Mouse (Mus musculus) cerebellum, adult 2 months (tissue): ENCODE results near the gene Olfr103. TPM values are rescaled to one million over a fixed set of nuclear protein-coding genes. Genes with fewer than 3 reads are reported as not detected.

Experiments used
- DNase-seq, 2 experiments: peaks; one replicate each; pipeline ENCODE4 v3.0.0; 2021
- H3K27ac ChIP-seq: fragments of 200-500 bp; 2 replicates; pipeline ENCODE4 v1.5.1; 2012; ENCODE audit warnings: low read length, control low read depth, inconsistent platforms; ENCODE audit not compliant: insufficient read depth
- H3K27me3 ChIP-seq: fragments of 200-500 bp; 2 replicates; pipeline ENCODE4 v1.6.1; 2012; ENCODE audit warnings: inconsistent platforms, mild to moderate bottlenecking, low read length, moderate library complexity; ENCODE audit not compliant: control insufficient read depth, insufficient read depth
- H3K4me1 ChIP-seq: fragments of 200-500 bp; 2 replicates; pipeline ENCODE4 v1.6.1; 2011; ENCODE audit warnings: low read length; ENCODE audit not compliant: control insufficient read depth, insufficient read depth
- H3K4me3 ChIP-seq: fragments of 200-500 bp; replicated peaks from 2 replicates; pipeline ENCODE3; 2011; ENCODE audit warnings: mild to moderate bottlenecking, low read depth, low read length, control low read depth; ENCODE audit not compliant: insufficient read depth
- CTCF ChIP-seq: fragments of 200-500 bp; IDR thresholded peaks from 2 replicates; pipeline ENCODE4 v1.5.1; 2011; ENCODE audit warnings: low read depth, mild to moderate bottlenecking, control low read depth, low read length, moderate library complexity, borderline replicate concordance; ENCODE audit not compliant: insufficient read depth
- POLR2A ChIP-seq: fragments of 200-500 bp; IDR thresholded peaks from 2 replicates; pipeline ENCODE4 v1.6.1; 2011; ENCODE audit warnings: low read length, control low read depth, borderline replicate concordance; ENCODE audit not compliant: insufficient read depth
- WGBS: fragments of 180-500 bp; shearing (Covaris S2); methylation state at CpG from one replicate; pipeline ENCODE4 v1.1.7; 2018; 5-methylcytosine and 5-hydroxymethylcytosine counted together
- polyA plus RNA-seq: library from polyadenylated mRNA; depleted of rRNA; stranded (reverse); fragments of >200 nt; gene quantifications from 2 replicates; pipeline ENCODE4 v1.2.3, GENCODE M21; 2012; rRNA removed

Olfr103 gene
- polyA plus RNA-seq = not detected in 2 replicates

DNA sequence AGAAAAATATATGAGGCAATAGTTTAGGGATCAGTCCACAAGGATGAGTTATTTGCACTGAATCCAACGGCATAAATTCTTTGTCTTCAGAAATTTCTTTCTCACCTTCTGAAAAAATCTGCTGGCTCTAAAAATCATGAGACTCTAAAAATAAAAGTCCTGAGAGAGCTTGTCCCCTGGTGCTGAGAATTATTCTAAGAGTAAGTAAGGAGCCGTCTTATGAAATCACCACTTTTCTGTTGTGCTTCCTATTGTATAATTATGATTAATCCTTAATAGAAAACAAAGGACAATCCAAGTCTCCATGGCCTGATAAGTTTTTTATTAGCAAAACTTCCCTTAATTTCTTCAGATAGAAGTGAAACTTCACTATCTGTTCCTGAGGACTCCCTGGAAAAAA is at the start of gene Olfr103:
Gene Olfr103, minus strand, starts transcription at position 101 of the 400 bp plus-strand sequence.
- no peaks in the 10 kb centered on the region for H3K27me3 ChIP-seq
- no peak within 1 kb of the TSS for H3K4me3 ChIP-seq
- H3K4me1 ChIP-seq = no peaks in the 10 kb centered on the region
- WGBS = 89% methylated on average over 2 of the region's 2 CpGs
- TF ChIP-seq CTCF (no peak), POLR2A (no peak)
- no peak for DNase-seq
- no peak within 1 kb of the TSS for H3K27ac ChIP-seq

DNA sequence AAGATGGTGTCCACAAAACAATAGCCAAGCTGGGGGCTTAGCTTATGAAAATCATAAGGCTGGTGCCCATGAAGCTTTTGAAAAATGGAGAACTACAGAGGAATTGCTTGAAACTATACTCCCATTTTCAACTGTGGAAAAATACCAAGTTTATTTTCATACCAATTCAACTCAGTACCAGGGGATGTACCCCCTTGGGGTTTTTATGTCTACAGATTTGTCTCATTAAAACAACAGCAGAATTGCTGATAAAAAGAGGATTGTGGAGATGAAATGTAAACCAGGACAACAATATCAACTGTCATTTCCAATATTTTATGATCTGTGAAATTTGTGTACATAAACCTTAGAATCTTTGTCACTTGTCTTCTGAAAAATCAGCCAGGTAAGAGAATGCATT is 39.2 kb upstream of the Olfr103 start, which contains the start of gene Olfr105-ps:
Gene Olfr105-ps, plus strand, starts transcription at position 301 of the 400 bp plus-strand sequence.
- Histone ChIP-seq H3K4me3 (no peak within 1 kb of the TSS), H3K27ac (no peak within 1 kb of the TSS), H3K4me1 (no peaks in the 10 kb centered on the region), H3K27me3 (no peaks in the 10 kb centered on the region)
- TF ChIP-seq POLR2A (no peak), CTCF (no peak)
- DNase-seq = no peak

DNA sequence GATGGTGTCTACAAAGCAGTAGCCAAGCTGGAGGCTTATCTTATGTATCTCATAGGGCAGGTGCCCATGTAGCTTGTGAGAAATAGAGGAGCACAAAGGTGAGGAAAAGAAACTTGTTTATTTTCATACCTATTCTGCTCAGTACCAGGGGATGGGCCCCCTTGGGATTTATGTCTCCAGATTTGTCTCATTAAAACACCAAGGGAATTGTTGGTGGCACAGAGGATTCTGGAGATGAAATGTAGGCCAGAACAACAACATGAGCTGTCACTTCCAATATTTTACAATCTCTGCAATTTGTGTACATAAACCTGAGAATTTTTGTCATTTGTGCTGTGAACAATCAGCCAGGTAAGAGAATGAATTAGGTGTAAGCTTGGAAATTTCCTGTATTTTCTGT is 19.8 kb upstream of the Olfr103 start, which contains the start of gene Olfr104-ps:
Gene Olfr104-ps, plus strand, starts transcription at position 301 of the 400 bp plus-strand sequence.
- Histone ChIP-seq H3K27me3 (no peaks in the 10 kb centered on the region), H3K27ac (no peak within 1 kb of the TSS), H3K4me1 (no peaks in the 10 kb centered on the region), H3K4me3 (no peak within 1 kb of the TSS)
- TF ChIP-seq POLR2A = no peak
- no peak for TF ChIP-seq CTCF
- DNase-seq = no peak

DNA sequence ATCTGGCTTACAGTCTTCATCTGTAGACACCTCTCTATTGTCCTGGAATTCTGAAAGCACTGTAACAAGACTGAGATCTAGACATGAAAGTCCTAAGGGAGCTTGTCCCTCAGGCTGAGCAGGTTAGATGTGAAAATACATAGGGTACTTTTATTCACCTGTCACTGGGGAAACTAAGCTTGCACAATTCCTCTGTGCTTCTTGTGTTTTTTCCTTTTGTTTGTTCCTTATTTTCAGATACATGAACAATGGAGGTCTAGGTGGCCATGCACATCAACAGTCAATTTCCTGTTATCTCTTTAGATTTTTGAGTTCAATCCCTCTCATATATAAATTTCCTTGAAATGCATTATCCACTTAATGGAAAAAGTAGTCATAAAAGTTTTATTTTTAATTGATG is 22.5 kb downstream of the Olfr103 start, which contains the start of gene Olfr102:
Gene Olfr102, minus strand, starts transcription at position 101 of the 400 bp plus-strand sequence.
- Histone ChIP-seq H3K27ac (no peak within 1 kb of the TSS), H3K27me3 (no peaks in the 10 kb centered on the region), H3K4me3 (no peak within 1 kb of the TSS), H3K4me1 (no peaks in the 10 kb centered on the region)
- TF ChIP-seq CTCF (no peak), POLR2A (no peak)
- DNase-seq = no peak

DNA sequence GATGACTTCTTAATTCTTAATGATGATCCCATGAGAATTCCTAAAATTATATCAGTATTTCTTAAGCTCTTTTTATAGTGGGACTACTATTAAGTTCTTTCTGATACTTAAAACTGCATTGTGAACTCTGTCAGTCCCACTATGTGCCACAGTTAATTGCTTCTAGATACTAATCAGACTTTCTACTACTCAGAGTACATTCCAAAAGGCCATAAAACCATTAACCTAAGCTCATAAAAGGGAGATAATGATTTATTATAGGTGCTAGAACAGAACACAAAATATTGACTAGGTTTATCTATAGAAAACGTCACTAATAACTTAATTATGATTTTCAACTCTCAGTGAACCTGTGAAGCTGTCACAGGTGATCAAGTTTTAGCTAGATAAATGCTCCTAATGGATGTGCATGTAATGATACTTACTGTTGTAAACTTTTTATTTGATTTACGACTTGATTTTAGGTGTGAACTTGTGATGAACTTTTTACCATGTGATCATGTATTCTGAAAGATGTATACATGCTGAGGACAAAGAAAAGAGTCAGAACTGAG is 29.3 kb downstream of the Olfr103 start:
- Histone ChIP-seq H3K4me3 (no peak overlapping the region), H3K27ac (no peak overlapping the region), H3K27me3 (no peaks in the 10 kb centered on the region), H3K4me1 (no peaks in the 10 kb centered on the region)
- TF ChIP-seq POLR2A = no peak
- no peak for TF ChIP-seq CTCF
- WGBS = 53% methylated on average over 2 of the region's 2 CpGs
- no peak for DNase-seq

DNA sequence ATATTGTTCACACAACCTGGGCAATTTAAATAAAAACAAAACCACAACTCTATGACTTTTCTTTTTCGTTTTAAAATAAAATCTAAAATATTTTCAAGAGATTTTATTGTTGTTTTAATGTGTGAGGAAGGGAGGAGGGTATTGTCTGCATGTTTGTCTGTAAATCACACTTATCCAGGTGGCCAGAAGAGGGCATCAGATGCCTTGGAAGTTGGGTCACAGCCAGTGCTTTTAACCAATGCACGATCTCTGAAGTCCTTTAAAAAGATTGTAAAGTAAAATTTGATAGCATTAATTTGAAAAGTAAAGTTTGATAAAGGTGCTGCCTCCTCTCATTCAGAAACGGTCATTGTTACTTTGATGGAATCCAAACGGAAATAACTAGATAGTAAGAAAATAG is 31.0 kb downstream of the Olfr103 start:
- Histone ChIP-seq H3K4me3 (no peak overlapping the region), H3K4me1 (no peaks in the 10 kb centered on the region), H3K27ac (no peak overlapping the region), H3K27me3 (no peaks in the 10 kb centered on the region)
- TF ChIP-seq CTCF = no peak
- TF ChIP-seq POLR2A = no peak
- WGBS = 42% methylated on average over 4 of the region's 4 CpGs
- DNase-seq = no peak

DNA sequence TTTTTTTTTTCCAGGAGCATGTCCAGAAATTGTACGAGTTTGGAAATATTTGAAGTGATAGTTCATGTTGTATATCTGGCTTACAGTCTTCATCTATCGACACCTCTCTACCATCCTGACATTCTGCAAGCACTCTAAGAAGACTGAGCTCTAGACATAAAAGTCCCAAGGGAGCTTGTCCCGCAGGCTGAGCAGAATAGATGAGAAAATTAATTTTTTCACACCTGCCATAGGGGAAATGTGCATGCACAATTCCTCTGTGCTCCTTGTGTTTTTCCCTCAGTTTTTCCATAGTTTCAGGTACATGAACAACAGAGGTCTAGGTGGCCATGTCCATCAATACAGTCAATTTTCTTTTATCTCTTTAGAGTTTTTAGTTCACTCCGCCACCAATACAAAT is 35.3 kb downstream of the Olfr103 start, which contains the start of gene Olfr101:
Gene Olfr101, minus strand, starts transcription at position 101 of the 400 bp plus-strand sequence.
- 74% methylated on average over 4 of the region's 4 CpGs for WGBS
- no peaks in the 10 kb centered on the region for H3K27me3 ChIP-seq
- no peak within 1 kb of the TSS for H3K27ac ChIP-seq

More for the DNA sequence above, 35.3 kb downstream of the Olfr103 start, which contains the start of gene Olfr101:
- Histone ChIP-seq H3K4me3 (no peak within 1 kb of the TSS), H3K4me1 (no peaks in the 10 kb centered on the region)
- TF ChIP-seq POLR2A (no peak), CTCF (no peak)
- DNase-seq = no peak

Other genes starting within 250 kb of the Olfr103 start
- not detected in 2 replicates for gene Olfr91, start 241.4 kb downstream of the Olfr103 start, polyA plus RNA-seq
- not detected in 2 replicates for gene Olfr92, start 219.6 kb downstream of the Olfr103 start, polyA plus RNA-seq
- gene Olfr93, start 178.2 kb downstream of the Olfr103 start, polyA plus RNA-seq = not detected in 2 replicates
- not detected in 2 replicates for gene Ubd, start 145.8 kb downstream of the Olfr103 start, polyA plus RNA-seq
- gene Olfr94, start 138.7 kb downstream of the Olfr103 start, polyA plus RNA-seq = not detected in 2 replicates
- gene Olfr95, start 126.6 kb downstream of the Olfr103 start, polyA plus RNA-seq = 0.03 TPM in 1 of 2 replicates, not detected in the other
- not detected in 2 replicates for gene Olfr96, start 119.6 kb downstream of the Olfr103 start, polyA plus RNA-seq
- gene Olfr97, start 102.4 kb downstream of the Olfr103 start, polyA plus RNA-seq = not detected in 2 replicates
- gene Olfr98, start 75.9 kb downstream of the Olfr103 start, polyA plus RNA-seq = not detected in 2 replicates
- 2.9 and 3.0 TPM in 2 replicates for gene H2-M3, start 69.5 kb downstream of the Olfr103 start, polyA plus RNA-seq
- not detected in 2 replicates for gene Olfr99, start 56.2 kb downstream of the Olfr103 start, polyA plus RNA-seq
- not detected in 2 replicates for gene Olfr101, start 35.4 kb downstream of the Olfr103 start, polyA plus RNA-seq
- gene Olfr102, start 22.6 kb downstream of the Olfr103 start, polyA plus RNA-seq = not detected in 2 replicates
- gene Olfr104-ps, start 19.9 kb upstream of the Olfr103 start, polyA plus RNA-seq = not detected in 2 replicates
- gene Olfr105-ps, start 39.3 kb upstream of the Olfr103 start, polyA plus RNA-seq = not detected in 2 replicates
- not detected in 2 replicates for gene Olfr106-ps, start 50.7 kb upstream of the Olfr103 start, polyA plus RNA-seq
- gene Olfr107, start 59.5 kb upstream of the Olfr103 start, polyA plus RNA-seq = not detected in 2 replicates
- not detected in 2 replicates for gene Olfr108, start 105.8 kb upstream of the Olfr103 start, polyA plus RNA-seq
- gene Olfr109, start 119.2 kb upstream of the Olfr103 start, polyA plus RNA-seq = not detected in 2 replicates
- not detected in 2 replicates for gene H2-M2, start 143.9 kb upstream of the Olfr103 start, polyA plus RNA-seq
- not detected in 2 replicates for gene Olfr110, start 152.8 kb upstream of the Olfr103 start, polyA plus RNA-seq
- gene Olfr111, start 168.3 kb upstream of the Olfr103 start, polyA plus RNA-seq = 0.10 TPM in 1 of 2 replicates, not detected in the other
- gene Olfr112, start 229.8 kb upstream of the Olfr103 start, polyA plus RNA-seq = not detected in 2 replicates
- not detected in 2 replicates for gene Olfr113, start 238.0 kb upstream of the Olfr103 start, polyA plus RNA-seq